Mouse (Mus musculus) kidney, adult 18-20 months (tissue): ENCODE results near the gene Ralgapa2.

Experiments used
- DNase-seq: peaks from one replicate; pipeline ENCODE4 v3.0.0; 2021

Gene Ralgapa2

GRCm38 (mm10) chr2:146256321-146256875 is 255.7 kb downstream of the Ralgapa2 start:
- DNase-seq: no peak

- DNase-seq: no peak
Observed at GRCm38 (mm10) chr2:146255636-146256035, 256.5 kb downstream of the Ralgapa2 start.

GRCm38 (mm10) chr2:146254387-146254786 is 257.8 kb downstream of the Ralgapa2 start:
- DNase-seq: no peak

DNA sequence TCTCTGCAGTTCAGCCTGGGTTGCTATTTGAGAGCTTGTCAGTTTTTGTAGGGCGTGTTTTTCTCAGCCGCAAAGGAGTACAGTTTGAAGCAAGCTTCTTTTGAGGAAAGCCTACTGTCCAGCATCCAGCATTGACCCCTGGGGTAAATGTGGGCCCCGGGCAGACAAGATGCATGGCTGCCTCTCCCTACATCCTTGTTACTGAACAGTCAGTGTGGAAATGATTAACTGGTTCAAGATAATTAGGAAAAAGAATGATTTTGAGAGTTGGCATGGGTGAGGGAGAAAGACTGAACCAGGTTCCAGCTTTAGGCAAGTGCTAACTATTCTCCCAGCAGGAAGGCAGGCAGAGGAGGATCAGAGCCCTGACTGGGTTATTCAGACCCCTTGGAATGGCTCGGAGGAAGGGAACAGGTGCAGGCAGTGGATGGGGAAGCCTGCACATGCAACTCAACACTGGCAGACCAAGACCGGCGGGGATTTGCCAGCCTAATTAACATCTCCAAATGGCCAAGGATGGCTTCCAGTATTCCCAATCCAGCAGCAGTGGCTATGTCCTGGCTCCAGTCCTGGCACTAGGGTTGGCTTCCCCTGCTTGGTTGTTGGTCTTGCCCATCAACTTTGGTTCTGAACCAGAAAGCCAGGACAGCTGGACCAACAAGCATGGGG is 261.8 kb downstream of the Ralgapa2 start:
- DNase-seq: no peak

GRCm38 (mm10) chr2:146249033-146249432 is 263.1 kb downstream of the Ralgapa2 start:
- DNase-seq: no peak

DNA sequence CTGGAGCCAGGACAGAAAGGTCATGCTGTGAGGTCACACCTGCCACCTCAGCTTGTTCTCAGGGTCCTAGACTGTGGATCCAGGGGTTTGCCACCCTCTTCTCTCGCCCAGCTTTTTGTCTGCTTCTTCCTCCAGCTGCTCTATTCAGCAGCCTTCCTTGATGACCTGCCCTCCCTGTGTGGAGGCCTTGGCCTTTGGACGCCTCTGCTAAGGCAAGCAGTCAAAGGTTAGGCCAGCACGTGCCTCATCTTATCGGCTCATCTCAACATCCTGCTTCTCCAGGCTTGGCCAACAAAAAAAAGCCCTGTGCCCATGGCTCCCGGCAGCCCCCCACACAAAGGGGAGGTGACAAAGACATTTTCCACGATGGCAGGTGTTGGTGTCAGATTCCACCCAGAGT is 264.6 kb downstream of the Ralgapa2 start:
- no peak for DNase-seq

DNA sequence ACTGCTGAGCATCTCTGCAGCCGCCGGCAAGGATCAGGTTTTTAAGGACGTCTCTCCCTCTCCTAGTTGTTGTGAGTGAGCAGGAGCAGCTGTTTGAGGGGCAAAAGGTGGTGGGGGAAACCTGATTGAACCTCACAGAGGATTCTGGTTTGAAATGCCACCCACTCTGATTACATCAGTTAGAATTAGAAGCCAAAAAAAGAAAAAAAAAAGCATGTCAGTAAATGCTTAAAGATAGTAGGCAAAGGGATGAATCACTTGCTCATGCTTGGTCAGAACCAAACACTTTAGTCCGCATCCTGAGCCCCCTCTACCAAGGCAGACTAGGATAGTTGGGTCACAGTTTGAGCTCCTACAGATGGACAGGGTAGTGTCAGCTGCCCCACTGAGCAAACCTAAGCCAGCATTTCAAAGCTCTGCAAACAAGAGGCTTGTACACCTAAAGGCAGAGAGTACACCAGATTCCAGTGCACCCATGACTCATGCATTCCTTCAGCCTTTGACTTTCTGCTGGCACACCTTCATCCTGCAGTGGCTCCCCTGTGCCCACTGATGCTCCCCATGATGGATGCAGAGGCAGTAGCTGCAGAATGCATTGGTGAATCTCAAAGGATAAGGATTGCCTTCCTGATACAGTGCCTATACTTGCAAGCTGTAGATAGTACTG is 265.6 kb downstream of the Ralgapa2 start:
- no peak for DNase-seq

DNA sequence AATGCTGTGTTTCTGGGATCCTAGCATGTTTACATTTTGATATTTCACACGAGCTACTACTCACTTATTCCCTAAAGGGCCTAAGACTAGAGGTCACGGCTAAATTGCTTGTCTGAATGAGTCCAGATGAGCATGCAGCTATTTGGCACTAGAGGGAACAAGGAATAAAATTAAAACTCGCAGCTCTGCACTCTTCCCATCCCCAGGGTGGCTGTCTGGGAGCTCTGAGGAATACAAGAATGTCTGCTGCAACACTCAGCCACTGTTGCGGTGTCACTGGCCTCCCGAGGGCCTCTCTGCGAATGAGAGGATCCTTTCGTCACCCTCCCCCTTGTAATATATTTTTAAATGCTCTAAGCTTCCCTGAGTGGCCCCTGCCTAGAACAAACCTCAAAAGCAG is 266.7 kb downstream of the Ralgapa2 start:
- no peak for DNase-seq

GRCm38 (mm10) chr2:146244049-146244448 is 268.1 kb downstream of the Ralgapa2 start:
- DNase-seq: no peak

DNA sequence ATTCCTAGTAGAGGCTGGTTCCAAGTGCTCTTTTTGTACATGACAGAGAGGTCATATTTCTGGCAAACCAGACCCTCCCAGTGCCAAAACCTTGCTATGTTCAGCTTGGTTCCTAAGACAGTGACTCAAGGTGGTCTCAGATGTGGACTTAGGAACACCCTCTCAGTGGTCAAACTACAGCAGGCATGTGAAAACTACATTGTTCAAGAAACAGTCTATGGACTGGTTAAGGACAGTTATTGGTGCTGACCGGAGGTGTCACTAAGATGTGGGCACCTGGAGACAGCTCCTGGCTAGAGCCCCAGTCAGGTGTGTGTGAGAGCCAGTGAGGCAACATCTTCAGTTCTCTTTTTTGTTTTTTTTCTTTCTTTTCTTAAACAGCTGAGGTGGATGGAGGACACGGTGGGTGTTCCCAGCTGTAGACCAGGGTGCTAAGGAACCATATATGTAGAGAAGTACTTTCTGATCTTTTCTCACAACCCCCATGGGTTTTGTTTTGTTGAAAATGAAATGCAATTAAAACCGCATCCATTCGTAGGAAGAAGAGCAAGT is 272.9 kb downstream of the Ralgapa2 start:
- no peak for DNase-seq

DNA sequence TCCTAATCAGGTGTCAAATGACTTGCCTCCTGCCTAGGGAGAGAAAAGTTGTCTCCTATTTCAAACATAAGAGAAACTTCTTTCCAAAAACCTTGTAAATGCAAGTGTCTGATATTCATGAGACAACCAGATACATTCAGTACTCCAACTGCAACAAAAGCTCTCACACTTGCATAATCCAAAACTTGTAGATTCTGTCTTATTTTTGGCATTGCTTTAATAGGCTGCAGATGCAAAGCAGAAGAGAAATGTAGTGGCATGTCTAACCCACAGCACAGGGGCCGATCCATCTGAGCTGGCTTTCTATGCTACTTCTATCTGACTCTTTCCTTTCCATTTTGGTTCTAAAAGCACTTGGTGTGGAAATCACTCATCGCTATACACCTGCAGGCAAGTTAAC is 280.7 kb downstream of the Ralgapa2 start:
- DNase-seq: no peak

DNA sequence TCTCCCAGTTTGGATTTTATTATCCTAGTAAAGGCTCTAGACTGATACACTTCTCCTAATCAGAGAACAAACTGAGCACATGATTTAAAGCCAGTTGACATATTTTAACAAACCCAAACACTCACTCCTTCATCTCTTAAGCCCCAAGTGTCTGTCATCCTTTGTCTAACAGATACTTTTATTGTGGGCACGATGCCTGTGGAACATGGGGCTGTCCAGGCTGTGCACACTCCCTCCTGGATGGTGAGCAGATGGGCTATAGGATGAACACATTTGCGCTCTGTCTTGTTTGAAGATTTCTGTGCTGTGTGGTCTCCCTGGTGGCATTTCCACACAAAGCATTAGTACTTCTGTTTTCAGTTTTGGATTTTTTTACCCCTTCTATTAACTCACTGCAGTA is 283.7 kb downstream of the Ralgapa2 start:
- DNase-seq: no peak

GRCm38 (mm10) chr2:146227646-146228045 is 284.5 kb downstream of the Ralgapa2 start:
- no peak for DNase-seq

DNA sequence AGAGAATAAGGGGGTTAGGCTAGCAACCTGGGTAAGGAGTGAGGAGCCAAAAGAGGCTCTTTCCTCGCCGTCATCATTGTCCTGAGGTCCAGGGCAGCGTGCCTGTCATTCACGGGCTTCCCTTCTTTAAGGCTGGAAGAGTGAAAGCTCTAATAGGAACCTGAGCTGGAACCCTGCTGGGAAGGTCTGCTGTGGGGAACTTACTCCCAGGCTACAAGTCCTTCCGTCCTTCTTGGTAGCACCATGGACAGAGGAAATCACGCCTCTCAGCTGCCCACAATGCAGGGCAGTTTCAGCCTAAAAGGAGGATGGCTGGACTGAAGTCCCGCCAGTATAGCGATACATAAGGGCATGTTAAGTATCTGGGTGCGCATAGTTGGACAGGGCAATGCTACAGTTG is 285.7 kb downstream of the Ralgapa2 start:
- DNase-seq: peak; percentile 44

DNA sequence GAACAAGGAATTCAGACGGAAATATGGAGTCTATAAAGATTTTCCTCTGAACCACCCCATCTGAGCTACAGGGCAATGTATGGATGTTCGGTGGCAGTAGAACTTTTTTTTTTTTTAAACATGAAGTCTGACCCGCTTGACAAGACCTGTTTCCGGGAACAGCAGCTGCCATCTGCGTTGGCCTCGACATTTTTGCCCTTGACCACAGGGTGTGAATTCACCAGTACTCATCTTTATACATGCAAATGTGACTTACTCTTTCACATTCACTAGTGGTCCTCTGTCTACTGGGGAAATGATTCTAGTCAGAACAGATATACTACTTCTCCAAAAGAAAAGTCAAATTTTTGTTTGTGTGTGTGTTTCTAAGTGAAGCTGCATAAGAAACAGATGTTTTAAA is 286.3 kb downstream of the Ralgapa2 start:
- DNase-seq: no peak

- DNase-seq: no peak
Observed at GRCm38 (mm10) chr2:146224141-146224540, 288.0 kb downstream of the Ralgapa2 start.

GRCm38 (mm10) chr2:146223176-146223905 is 288.8 kb downstream of the Ralgapa2 start:
- peak; percentile 23 for DNase-seq

DNA sequence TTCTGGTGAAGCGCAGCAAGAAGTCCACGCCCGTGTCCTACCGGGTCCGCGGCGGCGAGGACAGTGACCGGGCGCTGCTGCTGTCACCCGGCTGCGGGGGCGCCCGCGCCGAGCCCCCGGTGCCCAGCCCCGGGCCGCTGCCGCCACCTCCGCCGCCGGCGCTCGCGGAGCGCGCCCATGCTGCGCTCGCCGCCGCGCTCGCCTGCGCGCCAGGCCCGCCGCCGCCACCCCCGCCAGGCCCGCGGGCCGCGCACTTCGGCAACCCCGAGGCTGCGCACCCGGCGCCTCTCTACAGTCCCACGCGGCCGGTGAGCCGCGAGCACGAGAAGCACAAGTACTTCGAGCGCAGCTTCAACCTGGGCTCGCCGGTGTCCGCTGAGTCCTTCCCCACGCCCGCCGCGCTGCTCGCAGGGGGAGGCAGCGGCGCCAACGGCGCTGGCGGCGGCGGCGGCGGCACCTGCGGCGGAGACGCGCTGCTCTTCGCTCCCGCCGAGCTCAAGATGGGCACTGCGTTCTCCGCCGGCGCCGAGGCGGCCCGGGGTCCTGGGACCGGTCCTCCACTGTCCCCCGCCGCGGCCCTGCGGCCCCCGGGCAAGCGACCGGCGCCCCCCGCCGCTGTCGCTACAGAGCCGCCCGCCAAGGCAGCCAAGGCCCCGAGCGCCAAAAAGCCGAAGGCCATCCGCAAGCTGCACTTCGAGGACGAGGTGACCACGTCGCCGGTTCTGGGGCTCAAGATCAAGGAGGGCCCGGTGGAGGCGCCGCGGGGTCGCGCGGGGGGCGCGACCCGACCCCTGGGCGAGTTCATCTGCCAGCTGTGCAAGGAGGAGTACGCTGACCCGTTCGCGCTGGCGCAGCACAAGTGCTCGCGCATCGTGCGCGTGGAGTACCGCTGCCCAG is 289.6 kb downstream of the Ralgapa2 start:
- no peak for DNase-seq

DNA sequence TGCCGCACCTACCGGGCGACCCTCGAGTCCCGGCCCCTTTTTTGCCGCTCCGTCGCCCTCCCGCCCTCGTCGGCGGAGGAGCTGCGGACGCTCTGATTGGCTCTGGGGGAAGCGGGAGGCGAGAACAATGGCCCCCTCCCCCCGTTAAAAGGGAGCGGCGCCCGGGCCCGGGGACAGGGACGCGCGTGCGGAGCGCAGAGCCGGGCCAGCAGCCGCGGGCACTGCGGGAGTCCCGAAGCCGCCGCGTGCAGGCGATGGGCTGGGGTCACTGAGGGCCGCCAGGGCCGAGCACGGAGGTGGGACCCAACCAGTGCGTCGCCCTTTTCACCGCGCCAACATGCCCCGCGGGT is 290.2 kb downstream of the Ralgapa2 start:
- no peak for DNase-seq

DNA sequence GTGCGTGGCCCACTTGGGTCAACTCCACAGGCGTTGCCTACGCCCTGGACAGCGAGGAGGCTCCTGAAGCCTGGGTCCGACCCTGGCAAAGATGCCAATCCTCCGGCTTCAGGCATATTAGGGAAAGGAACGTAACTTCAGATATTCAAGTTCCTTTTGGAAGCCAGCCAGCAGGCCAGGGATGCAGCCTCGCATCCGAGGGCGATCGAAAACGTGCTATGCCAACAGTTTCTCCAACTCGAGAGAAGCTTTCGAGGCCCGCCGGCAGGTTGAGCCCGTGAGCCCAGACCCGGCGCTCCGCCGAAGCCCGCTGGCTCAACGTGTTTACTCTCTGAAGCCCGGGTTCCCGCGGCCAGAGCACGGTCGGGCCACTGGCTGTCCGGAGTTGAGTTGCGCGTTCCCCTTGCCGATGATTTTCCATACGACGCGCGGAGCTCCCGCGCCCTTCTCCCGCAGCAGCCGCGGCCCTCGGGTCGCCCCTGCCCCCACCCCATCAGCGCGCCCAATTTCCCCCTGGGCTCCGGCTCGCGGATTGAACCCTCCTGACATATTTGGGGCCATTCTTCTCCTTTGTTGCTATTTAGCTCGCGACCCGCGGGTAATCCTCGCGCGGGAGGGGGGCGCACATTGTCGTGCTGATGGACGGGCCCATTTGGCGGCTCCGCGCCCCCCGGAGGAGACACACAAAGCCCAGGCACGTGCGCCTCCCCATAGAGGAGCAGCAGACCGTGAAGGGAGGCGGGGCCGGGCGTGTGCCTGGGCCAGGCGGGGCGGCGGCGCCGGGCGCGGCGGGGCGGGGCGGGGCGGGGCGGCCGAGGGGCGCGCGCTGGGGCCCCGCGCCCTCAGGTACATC is 290.8 kb downstream of the Ralgapa2 start, which contains the start of gene Insm1:
Gene Insm1, plus strand, starts transcription at position 846 of the 853 bp plus-strand sequence.
- peak; percentile 49 for DNase-seq

DNA sequence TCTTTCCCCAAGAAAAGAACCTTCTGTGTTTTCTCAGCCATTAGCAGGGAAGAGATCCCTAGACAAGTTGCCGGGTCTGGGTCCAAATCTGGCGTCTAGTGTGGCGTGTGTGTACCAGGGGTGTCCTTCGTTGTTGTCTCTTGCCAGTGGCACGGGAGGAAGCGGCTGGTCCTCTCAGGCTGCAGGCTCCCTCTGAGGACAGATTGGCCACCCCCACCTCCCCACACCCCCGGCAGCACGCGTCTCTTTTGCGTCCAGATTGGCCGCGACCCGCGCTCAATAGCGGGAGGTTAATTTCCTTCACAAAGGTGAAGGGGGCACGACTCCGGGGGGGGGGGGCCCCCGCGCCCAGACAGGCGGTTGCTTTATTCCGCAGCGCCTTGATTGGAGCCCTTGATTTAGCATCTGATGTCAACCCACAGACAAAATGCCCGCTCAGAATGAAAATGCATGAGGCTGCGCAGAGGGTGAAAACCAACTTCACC is 291.5 kb downstream of the Ralgapa2 start:
- no peak for DNase-seq
